Mouse (Mus musculus) liver, adult (tissue): ENCODE measurements around the gene Ehd3.

Source experiments
- GATA4 ChIP-seq: IDR thresholded peaks from 2 replicates; pipeline ENCODE4 v1.6.1; 2014; ENCODE audit warnings: mild to moderate bottlenecking, low read length; ENCODE audit not compliant: insufficient replicate concordance

The Ehd3 gene

GRCm38 (mm10) chr17:73847399-73847798 is 43.5 kb downstream of the Ehd3 start:
- no peak for TF ChIP-seq GATA4

- TF ChIP-seq GATA4: peak; percentile 40; the same call in 1 of the 2 replicates
Measured at GRCm38 (mm10) chr17:73853041-73853440, 49.1 kb downstream of the Ehd3 start.

- TF ChIP-seq GATA4: no peak
Measured at GRCm38 (mm10) chr17:73853717-73854116, 49.8 kb downstream of the Ehd3 start.

GRCm38 (mm10) chr17:73869008-73869685 is 65.2 kb downstream of the Ehd3 start:
- TF ChIP-seq GATA4: no peak

GRCm38 (mm10) chr17:73870956-73871605 is 67.1 kb downstream of the Ehd3 start:
- no peak for TF ChIP-seq GATA4

GRCm38 (mm10) chr17:73875268-73875667 is 71.3 kb downstream of the Ehd3 start:
- TF ChIP-seq GATA4: no peak

GRCm38 (mm10) chr17:73875674-73876073 is 71.7 kb downstream of the Ehd3 start:
- no peak for TF ChIP-seq GATA4

- no peak for TF ChIP-seq GATA4
Measured at GRCm38 (mm10) chr17:73879262-73879916, 75.5 kb downstream of the Ehd3 start.

GRCm38 (mm10) chr17:73880286-73880685 is 76.4 kb downstream of the Ehd3 start:
- no peak for TF ChIP-seq GATA4

GRCm38 (mm10) chr17:73881295-73881694 is 77.4 kb downstream of the Ehd3 start:
- TF ChIP-seq GATA4: peak; percentile 95
